Mouse (Mus musculus) neural tube, embryonic 10.5 days (tissue): ENCODE data around the gene Mcoln2.
"Not testable (repeated sequence)": the region's sequence is repeated elsewhere in the genome, so short reads cannot be mapped to it uniquely, and the experiment has no call there.

Experiments used
- DNase-seq: peaks from one replicate; pipeline ENCODE4 v3.0.0-alpha.2; 2017; ENCODE audit warnings: low spot score; ENCODE audit errors: extremely low spot score

The Mcoln2 gene

DNA sequence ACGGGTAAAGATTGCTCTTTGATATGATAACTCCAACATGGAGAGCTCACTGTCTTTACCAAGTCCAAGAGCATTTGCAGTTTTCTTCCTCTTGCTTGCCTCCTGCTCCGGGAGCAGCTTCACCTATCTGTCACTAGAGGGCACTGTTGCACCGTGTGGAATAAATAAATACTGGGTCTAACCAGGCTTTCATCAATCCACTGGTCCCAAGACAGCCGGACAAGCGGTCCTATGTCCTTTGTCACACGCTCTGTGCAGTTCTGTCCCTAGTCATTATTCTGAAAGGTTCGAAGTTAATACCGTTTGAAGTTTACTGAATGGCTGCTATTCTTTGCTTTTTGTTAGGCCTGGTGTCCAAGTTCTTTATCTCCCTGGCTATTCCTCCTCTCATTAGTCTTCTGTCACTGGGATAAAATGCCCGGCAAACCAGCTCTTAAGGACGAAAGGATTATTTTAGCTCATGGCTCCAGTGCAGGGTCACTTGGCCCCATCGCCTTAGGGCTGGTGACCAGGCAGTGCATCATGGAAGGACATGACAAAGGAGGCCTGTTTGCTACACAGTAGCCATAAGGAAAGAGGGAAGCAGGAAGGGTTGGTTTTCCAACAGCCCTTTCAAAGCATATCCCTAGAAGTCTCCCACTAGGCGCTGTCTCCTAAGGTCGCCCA, 35.5 kb downstream of the Mcoln2 start:
- peak; percentile 71 for DNase-seq

DNA sequence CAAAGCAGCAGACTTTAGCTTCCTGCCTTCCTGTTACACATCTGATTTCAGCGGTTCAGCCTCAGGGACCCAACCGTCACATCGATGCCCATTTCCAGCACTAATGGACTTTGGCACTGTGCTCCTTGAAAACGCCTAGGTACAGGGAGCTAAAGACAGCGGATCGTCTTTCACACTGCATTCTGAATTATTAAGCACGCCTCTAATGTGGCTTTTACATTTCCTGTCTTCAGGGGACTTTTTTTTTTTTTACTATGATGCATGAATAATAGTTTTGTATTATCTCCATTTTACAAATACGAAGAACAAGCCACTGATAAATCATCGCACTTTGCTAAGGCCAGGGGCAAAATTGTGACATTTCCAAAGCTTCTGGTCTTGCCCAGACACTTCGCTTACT, 36.4 kb downstream of the Mcoln2 start:
- no peak for DNase-seq

DNA sequence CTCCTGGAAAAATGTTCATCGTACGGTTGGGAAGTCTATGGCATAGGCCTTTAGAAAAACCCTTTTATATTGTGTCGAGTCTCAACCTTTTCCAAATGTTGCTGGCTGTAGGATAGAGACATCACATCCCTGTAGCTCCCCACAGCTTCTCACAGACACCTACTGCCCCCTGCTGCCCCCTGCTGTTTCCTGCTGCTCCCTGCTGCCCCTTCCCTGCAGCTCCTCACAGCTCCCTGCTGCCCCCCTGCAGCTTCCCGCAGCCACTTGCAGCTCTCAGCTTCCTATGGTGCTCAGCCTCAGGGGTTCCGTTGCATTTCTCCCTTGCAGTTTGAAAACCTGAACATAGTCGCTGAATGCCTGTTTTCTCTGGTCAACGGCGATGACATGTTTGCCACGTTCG, 40.3 kb downstream of the Mcoln2 start:
- no peak for DNase-seq

DNA sequence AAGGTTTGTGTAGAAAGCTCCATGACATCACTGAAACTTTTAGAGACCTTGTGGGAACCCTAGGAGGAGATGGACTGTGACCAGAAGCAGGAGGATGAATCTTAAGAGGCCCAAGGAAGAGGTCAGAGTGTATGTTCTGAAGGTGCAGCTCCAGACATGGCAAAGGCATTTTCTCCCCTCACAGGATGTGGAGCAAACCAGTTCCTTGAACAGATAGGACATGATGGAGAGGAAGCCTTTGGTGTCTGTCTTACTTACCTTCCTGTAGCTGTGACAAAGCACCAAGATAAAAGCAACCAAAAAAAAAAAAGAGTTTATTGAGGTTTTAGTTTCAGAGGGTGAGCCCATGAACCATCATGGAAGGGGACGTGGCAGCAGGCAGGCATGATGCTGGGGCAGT, 42.9 kb downstream of the Mcoln2 start:
- no peak for DNase-seq

DNA sequence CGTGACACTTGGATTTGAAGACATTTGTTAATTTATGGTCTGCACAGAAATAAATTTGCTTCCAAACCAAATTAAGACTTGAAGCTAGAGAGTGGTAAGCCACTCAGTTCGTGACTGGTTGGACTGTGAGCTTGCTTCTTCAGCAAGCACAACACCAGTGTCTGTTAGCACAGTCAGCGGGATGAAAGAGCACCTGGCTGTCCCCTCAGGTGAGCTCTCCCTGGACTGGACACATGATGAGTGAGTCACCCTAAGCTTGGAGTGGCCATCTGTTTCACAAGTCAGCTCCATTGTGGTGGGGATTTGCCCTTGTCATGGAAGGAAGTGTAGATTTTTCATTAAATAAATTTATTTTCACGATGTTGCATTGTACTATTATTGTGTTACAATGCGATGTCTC, 45.5 kb downstream of the Mcoln2 start:
- no peak for DNase-seq

DNA sequence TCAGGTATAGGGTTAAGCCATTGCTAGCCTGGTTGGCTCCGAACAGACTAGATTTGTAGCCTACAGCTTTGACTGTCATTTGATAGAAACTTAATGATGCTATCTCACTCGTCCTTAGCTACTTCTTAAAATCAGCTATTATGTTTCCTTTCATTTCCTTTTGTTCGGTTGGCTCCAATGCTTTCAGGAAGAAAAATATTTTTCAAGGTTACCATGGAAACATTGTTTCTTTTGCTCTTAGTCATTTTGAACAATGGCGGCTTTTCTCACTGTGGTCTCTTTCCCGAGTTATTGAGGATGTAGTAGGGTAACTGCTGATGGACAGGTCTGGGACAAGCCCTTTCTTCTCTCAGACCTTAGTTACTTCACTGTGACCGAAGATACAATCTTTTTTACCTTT, 46.7 kb downstream of the Mcoln2 start:
- DNase-seq, result no peak

DNA sequence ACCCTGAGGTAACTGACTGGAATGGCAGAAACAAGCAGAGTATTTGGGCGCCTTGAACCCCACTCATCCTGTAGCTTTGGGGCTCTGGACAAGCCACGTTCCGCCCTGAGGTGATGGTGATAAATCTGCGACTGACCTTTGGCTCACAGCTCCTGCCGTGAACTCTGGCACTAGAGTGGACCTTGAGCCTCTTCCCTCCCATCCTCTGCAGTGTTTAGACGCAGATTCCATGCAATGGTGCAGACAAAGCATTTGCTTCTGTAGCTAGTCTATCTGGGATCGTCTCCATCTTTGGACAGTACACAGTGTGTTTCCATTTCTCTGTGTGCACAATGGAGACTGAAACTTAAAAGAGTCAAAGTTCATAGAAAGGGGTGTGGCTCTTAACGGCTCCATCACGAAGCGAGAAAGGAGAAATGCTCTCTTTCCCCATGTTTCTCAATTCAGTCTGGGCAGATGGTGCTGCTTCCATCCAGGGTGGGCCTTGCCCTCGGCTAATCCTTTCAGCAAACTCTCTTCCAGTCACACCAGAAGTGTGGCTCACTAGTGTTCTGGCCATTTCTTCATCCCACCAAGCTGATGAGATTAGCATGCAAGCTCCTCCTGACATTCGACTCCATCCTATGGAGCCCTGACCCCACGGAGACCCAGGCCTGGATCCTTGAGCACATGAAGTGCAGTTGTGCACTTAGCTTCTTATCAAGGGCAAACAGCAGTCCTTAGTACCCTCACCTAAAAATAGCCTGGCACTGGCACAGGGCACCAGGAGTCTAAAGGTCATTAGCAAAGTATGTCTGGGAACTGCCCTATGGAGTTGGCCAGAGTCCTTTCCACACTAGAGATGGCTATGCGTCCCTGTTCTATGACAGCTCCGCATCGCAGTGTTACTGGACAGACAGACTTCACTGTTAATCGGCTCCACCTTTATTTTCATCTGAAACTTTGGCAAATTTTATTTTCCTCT, 47.4 kb downstream of the Mcoln2 start:
- no peak for DNase-seq

DNA sequence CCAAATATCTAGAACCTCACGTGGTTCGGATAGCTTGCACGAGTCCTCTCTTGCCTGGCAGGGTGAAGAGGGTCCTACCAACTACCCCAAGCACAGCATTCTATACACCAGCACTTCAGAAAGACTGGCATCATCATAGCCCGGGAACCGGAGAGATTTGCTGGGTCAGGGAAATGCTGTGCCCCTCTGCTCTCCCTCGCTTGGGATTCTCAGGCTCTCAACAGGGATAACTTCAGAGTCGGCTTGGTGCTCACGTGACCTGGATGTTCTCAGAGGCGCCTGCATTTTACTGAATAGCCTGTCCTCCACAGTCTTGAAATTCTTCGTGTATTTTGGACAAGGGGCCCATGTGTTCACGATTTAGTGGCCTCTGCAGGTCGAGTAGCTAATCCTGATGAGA, 48.2 kb downstream of the Mcoln2 start:
- no peak for DNase-seq

DNA sequence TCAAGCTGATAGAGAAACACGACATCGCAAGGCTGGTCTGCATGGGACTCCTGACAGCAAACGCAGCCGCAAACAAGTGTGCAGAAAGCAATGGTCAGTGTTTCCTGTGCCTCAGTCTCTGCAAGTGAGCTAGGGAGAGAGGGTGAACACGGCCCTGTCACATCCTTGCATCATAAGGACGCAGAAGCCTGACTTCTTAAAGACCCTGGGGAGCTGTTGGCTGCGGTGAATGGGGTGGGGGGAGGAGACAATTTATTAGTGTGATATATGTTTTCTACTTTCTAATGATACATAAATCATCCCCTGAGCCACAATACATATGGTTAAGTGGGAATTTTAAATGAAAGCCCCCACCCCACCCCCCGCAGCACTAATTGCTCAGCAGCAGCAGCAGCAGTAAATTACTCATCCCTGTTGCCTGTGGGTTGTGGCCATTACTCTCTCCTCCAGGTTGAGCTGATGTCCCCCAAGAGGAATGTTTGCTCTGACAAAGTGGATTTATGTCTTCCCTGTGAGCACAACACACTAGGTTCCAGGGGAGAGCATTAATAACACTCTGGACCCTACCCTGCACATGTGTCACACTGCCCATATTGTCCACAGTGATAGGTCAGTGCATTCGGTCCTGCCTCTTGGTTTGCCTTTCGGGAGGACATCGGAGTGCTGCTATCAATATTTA, 49.3 kb downstream of the Mcoln2 start:
- DNase-seq, result peak; percentile 33

DNA sequence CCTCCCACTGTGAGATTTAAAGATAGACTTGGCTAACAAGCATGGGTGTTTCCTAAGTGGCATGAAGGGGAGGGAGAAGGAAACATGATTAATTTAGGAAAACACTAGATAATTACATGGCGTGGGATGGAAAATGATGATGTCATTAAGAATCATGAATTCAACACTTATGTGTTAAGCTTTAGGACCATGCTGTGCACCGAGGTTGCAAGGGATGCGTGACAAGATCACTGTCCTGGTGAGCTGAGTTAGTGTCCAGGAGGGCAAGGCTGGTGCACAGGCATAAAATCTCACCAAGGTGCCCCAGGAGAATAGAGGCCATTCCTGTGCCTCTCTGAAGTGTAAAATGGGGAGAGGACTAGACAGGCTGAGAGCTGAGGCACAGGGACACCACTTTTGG, 49.9 kb downstream of the Mcoln2 start:
- DNase-seq, result no peak

DNA sequence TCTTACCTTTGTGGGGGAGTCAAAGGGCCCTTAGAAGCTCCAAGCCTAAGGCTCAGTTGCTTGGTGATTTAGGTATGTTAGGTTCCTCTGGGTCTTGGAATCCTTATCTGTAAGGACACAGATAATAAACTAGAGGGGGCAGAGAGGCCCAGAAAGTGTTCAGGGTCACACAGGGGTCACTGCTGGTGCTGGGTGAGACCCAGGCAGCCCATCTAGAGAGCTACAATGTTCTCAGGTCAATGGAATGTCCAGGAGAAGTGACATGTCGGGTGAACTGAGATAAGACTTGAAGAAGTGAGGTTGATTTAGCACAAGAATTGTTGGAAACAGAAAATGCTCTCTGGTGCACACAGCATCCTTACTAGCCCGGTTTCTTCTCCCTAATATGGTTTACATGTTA, 54.7 kb downstream of the Mcoln2 start:
- DNase-seq, result no peak

DNA sequence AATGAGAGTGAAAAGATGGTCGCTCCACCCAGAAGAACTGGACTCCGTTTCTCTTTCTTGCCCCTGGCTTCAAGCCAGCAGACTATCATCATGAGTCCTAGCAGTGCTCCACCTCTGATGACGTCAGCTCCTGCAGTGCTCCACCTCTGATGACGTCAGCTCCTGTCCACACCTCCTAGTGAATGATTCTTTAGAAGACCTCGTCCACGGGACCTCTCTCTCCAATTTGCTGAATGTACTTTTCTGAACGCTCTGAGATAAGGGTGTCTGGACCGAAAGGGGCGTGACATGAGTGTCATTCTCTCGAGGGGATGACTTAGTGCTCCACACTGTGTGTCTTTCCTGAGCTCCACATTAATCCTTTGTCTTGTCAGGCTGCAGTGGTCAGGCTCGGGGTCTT, 55.7 kb downstream of the Mcoln2 start:
- no peak for DNase-seq

DNA sequence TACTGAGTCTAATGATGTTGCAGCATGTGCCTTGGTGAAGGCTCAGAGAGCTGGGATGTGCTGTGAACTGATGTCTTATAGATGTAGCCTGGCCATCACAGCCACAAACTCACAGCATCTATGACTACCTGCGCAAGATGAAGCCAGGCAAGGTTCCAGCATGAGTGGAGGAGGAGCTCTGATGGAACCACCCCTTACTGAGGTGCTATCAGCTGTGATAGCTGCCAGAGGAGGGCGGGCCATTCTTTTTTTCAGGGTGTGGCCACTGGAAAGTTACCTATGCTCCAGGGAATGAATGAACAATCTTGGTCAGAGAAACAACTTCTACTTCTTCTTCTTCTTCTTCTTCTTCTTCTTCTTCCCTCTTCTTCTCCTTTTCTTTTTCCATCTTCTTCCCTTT, 57.0 kb downstream of the Mcoln2 start:
- DNase-seq, result no peak

DNA sequence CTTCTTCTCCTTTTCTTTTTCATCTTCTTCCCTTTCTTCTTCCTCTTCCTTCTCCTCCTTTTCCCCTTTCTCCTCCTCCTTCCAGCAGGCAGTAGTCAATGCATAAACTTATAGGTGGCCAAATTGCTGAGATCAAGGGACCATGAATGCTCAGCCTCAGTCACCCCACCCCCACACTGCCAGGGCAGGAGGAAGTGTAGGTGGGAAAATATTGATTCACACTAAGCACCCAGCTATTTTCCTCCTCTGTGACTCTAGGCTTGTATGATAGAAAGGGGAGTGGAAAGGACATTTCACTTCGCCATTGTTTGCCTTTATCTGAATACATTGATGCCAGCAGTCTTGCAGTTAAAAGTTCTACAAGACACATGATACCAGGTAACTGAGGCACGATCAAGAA, 57.8 kb downstream of the Mcoln2 start:
- no peak for DNase-seq

DNA sequence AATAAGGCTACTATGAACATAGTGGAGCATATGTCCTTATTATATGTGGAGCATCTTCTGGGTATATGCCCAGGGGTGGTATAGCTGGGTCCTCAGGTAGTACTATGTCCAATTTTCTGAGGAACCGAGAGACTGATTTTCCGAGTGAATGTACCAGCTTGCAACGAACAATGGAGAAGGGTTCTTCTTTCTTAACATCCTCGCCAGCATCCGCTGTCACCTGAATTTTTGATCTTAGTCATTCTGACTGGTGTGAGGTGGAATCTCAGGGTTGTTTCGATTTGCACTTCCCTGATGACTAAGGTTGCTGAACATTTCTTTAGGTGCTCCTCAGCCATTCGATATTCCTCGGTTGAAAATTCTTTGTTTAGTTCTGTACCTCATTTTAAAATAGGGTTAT, 60.1 kb downstream of the Mcoln2 start:
- DNase-seq, result not testable (repeated sequence)

DNA sequence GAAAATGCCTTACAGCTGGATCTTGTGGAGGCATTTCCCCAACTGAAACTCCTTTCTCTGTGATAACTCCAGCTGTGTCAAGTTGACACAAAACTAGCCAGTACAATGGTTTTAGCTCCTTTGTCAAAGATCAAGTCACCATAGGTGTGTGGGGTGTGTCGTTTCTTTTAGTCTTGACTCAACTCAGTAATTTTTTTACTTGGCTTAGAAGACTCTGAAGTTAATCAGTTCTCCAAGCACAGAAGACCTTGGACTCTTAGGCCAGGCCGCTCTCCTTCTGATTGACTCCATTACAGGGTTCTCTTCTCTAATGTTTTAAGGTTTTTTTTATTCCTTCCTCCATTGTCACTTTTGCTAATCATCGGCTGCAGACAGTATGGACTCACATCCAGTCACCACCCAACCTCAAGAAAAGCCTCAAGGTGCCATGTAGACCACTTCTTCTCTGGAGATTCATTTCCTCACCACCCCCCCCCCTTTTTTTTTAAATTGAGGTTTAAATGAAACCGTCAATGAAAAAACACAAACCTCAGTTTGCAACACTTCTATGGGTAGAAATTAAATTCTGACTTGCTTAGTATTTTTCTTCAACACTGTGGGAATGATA, 61.6 kb downstream of the Mcoln2 start:
- no peak for DNase-seq

DNA sequence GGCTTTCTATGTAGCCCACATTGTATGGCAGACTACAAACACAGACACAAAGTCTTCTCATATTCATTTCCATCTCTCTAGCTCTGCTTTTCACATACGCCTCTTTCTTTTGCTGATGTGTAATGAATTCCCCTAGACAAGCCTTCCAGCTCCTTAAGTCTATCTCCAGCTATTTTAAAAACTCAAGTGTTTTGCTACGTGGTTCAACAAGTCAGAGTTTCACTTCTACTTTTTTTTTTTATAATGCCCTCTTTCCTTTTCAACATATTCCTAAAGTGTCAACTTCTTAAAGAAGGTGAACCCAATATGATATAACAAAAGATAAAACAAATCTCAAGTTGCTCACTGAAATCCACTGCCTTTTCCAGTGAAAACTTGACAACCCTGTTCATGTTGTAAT, 62.3 kb downstream of the Mcoln2 start:
- no peak for DNase-seq

DNA sequence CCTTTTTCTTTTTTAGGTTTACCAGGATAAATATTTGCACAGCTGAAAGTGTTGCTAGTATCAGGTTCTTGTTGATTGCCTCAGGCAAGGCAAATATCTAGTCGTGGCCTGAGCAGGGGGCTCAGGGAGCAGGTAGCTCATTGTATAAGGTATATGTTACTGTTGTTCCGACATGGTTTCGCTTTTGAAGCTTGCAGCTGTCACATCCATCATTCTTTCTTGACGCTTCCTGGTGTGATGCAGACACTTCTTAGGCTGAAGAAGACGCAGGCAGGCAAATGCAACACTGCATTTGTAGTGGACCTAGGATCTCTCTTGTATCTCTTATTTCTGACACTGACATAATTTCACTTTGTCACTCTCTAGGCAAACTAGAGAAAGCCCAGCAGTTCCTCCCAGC, 63.7 kb downstream of the Mcoln2 start:
- no peak for DNase-seq

DNA sequence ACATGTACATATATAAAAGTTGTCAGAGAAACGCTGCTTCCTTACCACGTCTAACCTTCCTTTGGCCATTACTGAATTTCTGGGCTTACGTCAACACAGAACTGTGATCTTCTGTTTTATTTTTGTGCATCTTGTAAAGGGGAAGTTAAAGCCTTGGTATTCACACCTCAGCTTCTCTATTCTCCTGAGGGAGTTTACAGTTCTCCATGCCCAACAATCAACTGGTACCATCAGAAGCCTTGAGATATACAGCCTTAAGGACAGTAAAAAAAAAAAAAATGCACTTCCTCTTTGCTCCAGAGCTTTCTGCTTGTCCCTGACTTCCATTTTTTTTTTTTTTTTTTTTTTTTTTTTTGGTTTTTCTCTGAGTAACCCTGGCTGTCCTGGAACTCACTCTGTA, 66.9 kb downstream of the Mcoln2 start:
- DNase-seq, result no peak

DNA sequence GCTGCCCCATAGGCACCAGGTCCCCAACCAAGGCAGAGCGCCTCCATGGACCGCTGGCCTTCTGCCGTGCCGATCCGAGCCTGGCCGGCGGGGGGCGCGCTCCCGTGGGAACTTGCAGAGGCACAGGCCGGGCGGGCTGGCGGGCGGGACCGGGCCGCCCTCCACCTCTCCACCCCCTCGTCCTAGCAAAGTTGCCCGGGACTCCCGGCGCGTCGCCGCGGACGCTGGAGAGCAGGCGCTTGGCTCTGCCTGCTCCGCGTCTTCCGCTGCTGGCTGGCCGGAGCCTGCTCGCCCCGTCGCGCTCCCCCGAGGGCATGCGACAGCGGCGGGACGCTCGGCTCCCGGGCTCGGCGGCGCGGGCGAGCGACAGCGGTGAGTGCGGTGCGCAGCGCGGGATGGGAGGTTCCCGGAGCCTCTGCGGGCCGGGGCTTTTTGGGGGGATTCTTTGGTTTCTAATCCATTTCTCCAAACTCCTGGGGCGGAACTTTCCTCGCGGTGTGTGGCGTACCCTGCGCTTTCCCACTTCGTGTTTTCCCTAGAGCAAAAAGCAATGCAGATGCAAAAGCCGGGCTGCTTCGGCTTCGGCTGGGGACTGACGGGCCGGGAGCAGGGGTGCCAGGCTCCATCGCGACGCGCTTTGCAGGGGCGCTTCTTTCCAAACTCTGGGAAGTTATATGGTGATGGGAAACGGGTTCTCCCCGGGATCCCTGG, 71.3 kb downstream of the Mcoln2 start, which contains the start of gene Lpar3:
TSS of gene Lpar3 (plus strand) at position 188 of the 711 bp plus-strand sequence.
- peak; percentile 82 for DNase-seq

DNA sequence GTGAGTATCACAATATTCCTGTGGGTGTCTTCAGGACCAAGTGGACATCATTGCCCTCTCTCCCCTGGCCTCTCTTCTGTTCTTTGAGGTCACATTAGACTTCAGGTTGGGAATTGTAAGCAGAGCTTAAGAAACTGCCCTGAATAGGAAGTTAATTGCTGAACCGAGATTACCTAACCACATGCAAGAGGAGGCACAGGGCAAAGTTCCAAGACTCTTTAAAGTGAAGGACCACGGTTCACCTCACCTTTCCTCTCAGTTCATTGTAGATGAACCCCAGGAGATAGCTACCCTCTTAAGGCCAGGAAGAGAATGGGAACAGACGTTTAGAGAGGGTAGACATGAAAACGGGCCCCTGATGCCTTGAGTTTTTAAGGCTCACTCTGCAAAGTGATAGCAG, 74.6 kb downstream of the Mcoln2 start:
- no peak for DNase-seq
